Mouse (Mus musculus) erythroblast, embryonic 14.5 days (primary cell): Measurements from ENCODE around the gene Ppil6.

Experiments
- GATA1 ChIP-seq: IDR thresholded peaks from 2 replicates; pipeline ENCODE4 v1.6.1; 2012; ENCODE audit warnings: low read length, inconsistent platforms, mixed read lengths
- TAL1 ChIP-seq: IDR thresholded peaks from 3 replicates; pipeline ENCODE4 v1.6.1; 2012; ENCODE audit warnings: low read length, inconsistent platforms, mixed read lengths

- TF ChIP-seq TAL1 (no peak), GATA1 (no peak)
Observed at GRCm38 (mm10) chr10:41561701-41562395, 71.6 kb downstream of the Ppil6 start.
